Mouse (Mus musculus) E14TG2a.4 (cell line): ENCODE data around the gene Gm20388.

Source experiments
- CTCF ChIP-seq: conservative IDR thresholded peaks from 2 replicates; pipeline ENCODE4 v1.5.1; 2014; ENCODE audit warnings: low read length
- NANOG ChIP-seq: IDR thresholded peaks from 2 replicates; pipeline ENCODE4 v1.6.1; 2014; ENCODE audit warnings: borderline replicate concordance, low read length, mixed read lengths

DNA sequence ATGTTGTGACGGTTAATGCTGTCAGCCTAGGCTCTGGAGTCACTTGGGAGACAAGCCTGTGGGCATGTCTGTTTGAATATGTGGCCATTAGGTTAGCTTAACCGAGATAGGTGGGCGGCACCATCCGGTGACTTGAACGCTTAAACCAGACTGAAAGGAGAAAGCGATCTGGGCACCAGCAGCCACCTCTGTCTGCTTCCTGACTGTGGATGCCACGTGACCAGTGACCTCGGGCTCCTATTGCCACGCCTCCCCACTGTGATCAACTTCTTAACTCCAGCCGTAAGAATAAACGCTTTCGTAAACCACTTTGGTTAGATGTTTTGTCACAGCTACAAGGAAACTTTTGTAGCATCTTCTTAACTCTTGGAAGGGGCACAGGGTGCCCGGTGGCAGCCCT, 2158.0 kb downstream of the Gm20388 start:
- TF ChIP-seq CTCF (no peak), NANOG (no peak)
